In genomic region chr13:46350075-46350747, GRCm38 (mm10) we compare ENCODE assay signal across 10 mouse cellular contexts.
DNase-seq lines count a peak whose midpoint lies in the region; ATAC-seq lines count a peak whose summit lies in the region.
"Had no signal": no experiment of that assay in that cellular context is flagged by ENCODE, and none has a peak within 500 bp of the region (broad histone marks: within the 10 kb centered on the region; RNA-seq: fewer than 3 reads in every experiment).

No protein-coding gene starts in this region.

- no peaks in the 10 kb centered on the region for H3K9me3 ChIP-seq in forebrain, embryonic 14.5 days (replicated peaks; ENCODE audit: control insufficient read depth, low read length)
- H3K9me3 ChIP-seq in forebrain, embryonic 11.5 days (ENCODE audit: control insufficient read depth, low read length) = no peaks in the 10 kb centered on the region
- H3K9me3 ChIP-seq: heart, embryonic 13.5 days had no signal

- no peak overlapping the region for H3K4me3 ChIP-seq in forebrain, embryonic 14.5 days (ENCODE audit: low read depth, low read length)
- no peak overlapping the region for H3K4me3 ChIP-seq in forebrain, embryonic 11.5 days (ENCODE audit: low read depth, low read length)
- H3K4me3 ChIP-seq: heart, embryonic 13.5 days had no signal

- peak overlapping the region; percentile 66 for H3K27ac ChIP-seq in forebrain, embryonic 14.5 days (ENCODE audit: low read depth, low read length)
- H3K27ac ChIP-seq in forebrain, embryonic 11.5 days (ENCODE audit: low read depth, low read length) = no peak overlapping the region
- H3K27ac ChIP-seq: heart, embryonic 13.5 days; macrophage had no signal

- no peaks in the 10 kb centered on the region for H3K36me3 ChIP-seq in forebrain, embryonic 14.5 days (ENCODE audit: control insufficient read depth, insufficient read depth, low read length)
- no peaks in the 10 kb centered on the region for H3K36me3 ChIP-seq in forebrain, embryonic 11.5 days (ENCODE audit: control insufficient read depth, insufficient read depth, low read length)
- H3K36me3 ChIP-seq: heart, embryonic 13.5 days had no signal

- no peaks in the 10 kb centered on the region for H3K27me3 ChIP-seq in forebrain, embryonic 14.5 days (replicated peaks; ENCODE audit: control insufficient read depth, insufficient read depth, low read length)
- H3K27me3 ChIP-seq in forebrain, embryonic 11.5 days (ENCODE audit: control insufficient read depth, insufficient read depth, low read length) = no peaks in the 10 kb centered on the region
- H3K27me3 ChIP-seq: heart, embryonic 13.5 days had no signal

- H3K9ac ChIP-seq in forebrain, embryonic 14.5 days (ENCODE audit: low read length) = no peak overlapping the region
- no peak overlapping the region for H3K9ac ChIP-seq in forebrain, embryonic 11.5 days (ENCODE audit: low read length)
- H3K9ac ChIP-seq: heart, embryonic 13.5 days had no signal

- DNase-seq in forebrain, embryonic 14.5 days (ENCODE audit: low spot score) = peak; percentile 81
- DNase-seq in forebrain, embryonic 11.5 days (ENCODE audit: low spot score) = no peak
- peak; percentile 33 to 72 for DNase-seq in gastrocnemius, adult 8-10 months (ENCODE audit: low spot score in 2 of 2)
- DNase-seq in layer of hippocampus, postnatal 10 days (ENCODE audit: low spot score in 2 of 2) = peak; percentile 83 to 86
- peak; percentile 64 for DNase-seq in right cerebral cortex, adult 18-20 months
- no peak for DNase-seq in urinary bladder, adult 18-20 months (ENCODE audit: low spot score in 2 of 2)

- whole genome bisulfite sequencing in forebrain, embryonic 14.5 days = 38% methylated on average over 7 of the region's 7 CpGs
- 63% methylated on average over 7 of the region's 7 CpGs for WGBS in forebrain, embryonic 11.5 days

- ATAC-seq in forebrain, embryonic 14.5 days = peak; percentile 78
- no peak for ATAC-seq in forebrain, embryonic 11.5 days (replicated peaks; ENCODE audit: low FRiP score)
- ATAC-seq in cerebellum, adult (ENCODE audit: insufficient number of reproducible peaks, low FRiP score, low TSS enrichment) = peak; percentile 95
- ATAC-seq in CD4-positive, CD25-positive, alpha-beta regulatory T cell, adult 4 months = no peak

- no peak overlapping the region for H3K4me2 ChIP-seq in forebrain, embryonic 14.5 days (ENCODE audit: low read length)
- no peak overlapping the region for H3K4me2 ChIP-seq in forebrain, embryonic 11.5 days (ENCODE audit: low read depth, low read length, severe bottlenecking)
- H3K4me2 ChIP-seq: heart, embryonic 13.5 days had no signal

- peaks cover 9% of the 10 kb centered on the region for H3K4me1 ChIP-seq in forebrain, embryonic 14.5 days (ENCODE audit: control insufficient read depth, insufficient read depth, low read length)
- no peaks in the 10 kb centered on the region for H3K4me1 ChIP-seq in forebrain, embryonic 11.5 days (replicated peaks; ENCODE audit: control insufficient read depth, insufficient read depth, low read length)
- H3K4me1 ChIP-seq: heart, embryonic 13.5 days had no signal

Comparison
In these comparisons a context has a peak if more than half of its experiments do, and no peak if none do; other contexts are left out.
1. ATAC-seq: peak in forebrain, embryonic 14.5 days (single experiment) and cerebellum, adult (single experiment); none in forebrain, embryonic 11.5 days (single experiment) and CD4-positive, CD25-positive, alpha-beta regulatory T cell, adult 4 months (single experiment).
2. DNase-seq: peak in forebrain, embryonic 14.5 days (single experiment), gastrocnemius, adult 8-10 months (2 of 2), layer of hippocampus, postnatal 10 days (2 of 2) and right cerebral cortex, adult 18-20 months (single experiment); none in forebrain, embryonic 11.5 days (single experiment) and urinary bladder, adult 18-20 months (0 of 2).